Mouse (Mus musculus): ENCODE data around the gene Cox14.

DNA sequence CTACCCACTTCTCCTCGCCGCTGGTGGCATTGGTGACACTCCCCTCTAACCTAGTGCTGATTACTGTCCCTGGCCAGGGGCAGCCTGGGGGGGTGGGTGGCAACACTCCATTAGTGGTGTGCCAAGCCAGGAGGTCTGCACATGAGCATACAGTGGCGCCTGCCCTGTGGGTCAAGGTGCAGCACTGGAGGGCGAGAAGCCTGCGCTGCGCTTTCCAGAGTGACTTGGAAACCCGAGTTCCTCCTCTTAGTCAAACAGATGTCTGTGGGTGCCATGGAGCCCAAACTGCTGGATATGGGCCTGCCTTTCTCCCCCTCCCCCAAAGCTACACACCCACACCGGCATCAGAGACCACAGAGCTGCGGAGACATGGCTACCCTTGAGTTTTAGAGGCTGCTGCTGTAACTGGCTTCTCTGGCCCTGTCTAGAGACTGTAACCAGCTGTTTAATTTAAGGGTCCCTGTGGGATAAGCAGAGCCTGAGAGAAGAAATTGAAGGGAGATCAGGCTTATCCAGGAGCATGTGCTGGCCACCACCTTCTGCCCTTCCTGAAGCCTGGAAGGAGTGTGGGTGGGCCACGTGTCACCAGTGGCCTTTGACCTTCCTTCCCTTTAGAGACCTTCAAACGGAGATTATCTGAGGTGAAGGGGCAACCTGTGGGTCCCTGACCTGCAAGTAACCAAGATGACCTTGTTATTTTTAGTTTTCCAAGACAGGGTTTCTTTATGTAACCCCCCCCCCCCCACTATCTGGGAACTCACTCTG is 9.3 kb upstream of the Cox14 start:
- TF ChIP-seq POLR2A (IDR thresholded peaks at IDR 0.05; ENCODE audit: insufficient read depth, low read length) = no peak
- TF ChIP-seq CTCF (IDR thresholded peaks at IDR 0.05; ENCODE audit: low read depth, low read length) = no peak
